Mouse (Mus musculus) intestine, embryonic 16.5 days (tissue): ENCODE measurements around the gene Ttll13. TPM values are rescaled to one million over a fixed set of nuclear protein-coding genes. Genes with fewer than 3 reads are reported as not detected.

ENCODE experiments used
- ATAC-seq: fragments of 200-750 bp; cut with Nextera tagmentation; 2 replicates; pipeline ENCODE4 v1.8.0; 2017; ENCODE audit warnings: moderate TSS enrichment, moderate library complexity
- H3K27ac ChIP-seq: fragments of 300-500 bp; sonication (generic); 2 replicates; pipeline ENCODE4 v1.5.1; 2014; ENCODE audit warnings: mild to moderate bottlenecking, low read length
- H3K27me3 ChIP-seq: fragments of 300-500 bp; sonication (generic); replicated peaks from 2 replicates; pipeline ENCODE4 v1.6.1; 2014; ENCODE audit warnings: low read length, control low read depth, mixed read lengths; ENCODE audit not compliant: control insufficient read depth, insufficient read depth
- H3K36me3 ChIP-seq: fragments of 300-500 bp; sonication (generic); 2 replicates; pipeline ENCODE4 v1.6.1; 2014; ENCODE audit warnings: low read length, control low read depth; ENCODE audit not compliant: control insufficient read depth, insufficient read depth
- H3K4me1 ChIP-seq: fragments of 300-500 bp; sonication (generic); 2 replicates; pipeline ENCODE4 v1.6.1; 2014; ENCODE audit warnings: low read length, control low read depth, mixed read lengths; ENCODE audit not compliant: control insufficient read depth, insufficient read depth
- H3K4me2 ChIP-seq: fragments of 300-500 bp; sonication (generic); 2 replicates; pipeline ENCODE4 v1.6.1; 2014; ENCODE audit warnings: low read depth, low read length, control low read depth
- H3K4me3 ChIP-seq: fragments of 300-500 bp; sonication (generic); 2 replicates; pipeline ENCODE4 v1.5.1; 2014; ENCODE audit warnings: mild to moderate bottlenecking, low read length
- H3K9ac ChIP-seq: fragments of 300-500 bp; sonication (generic); 2 replicates; pipeline ENCODE4 v1.6.1; 2014; ENCODE audit warnings: low read depth, low read length
- H3K9me3 ChIP-seq: fragments of 300-500 bp; sonication (generic); 2 replicates; pipeline ENCODE4 v1.6.1; 2016; ENCODE audit warnings: low read length, control low read depth; ENCODE audit not compliant: control insufficient read depth
- WGBS: fragments of 180-500 bp; shearing (Covaris S2); extraction: QIAGEN DNeasy Blood & Tissue Kit; methylation state at CpG from one replicate; pipeline ENCODE4 v1.1.7; 2014; 5-methylcytosine and 5-hydroxymethylcytosine counted together
- polyA plus RNA-seq: library from polyadenylated mRNA; unstranded; fragments of >200 nt; fragmentation: Nextera tagmentation; extraction: Ambion mirVana; gene quantifications from 2 replicates; pipeline ENCODE4 v1.2.1, GENCODE M21; 2015

Gene Ttll13
- polyA plus RNA-seq, 1 experiment from 2014 or later, result 0.56 TPM

GRCm38 (mm10) chr7:80307766-80308165 lies 61.6 kb downstream of the Ttll13 start:
- Histone ChIP-seq H3K27ac (no peak overlapping the region), H3K9me3 (no peaks in the 10 kb centered on the region), H3K27me3 (no peaks in the 10 kb centered on the region), H3K4me3 (no peak overlapping the region), H3K36me3 (peaks cover 13% of the 10 kb centered on the region), H3K4me2 (no peak overlapping the region), H3K4me1 (no peaks in the 10 kb centered on the region), H3K9ac (no peak overlapping the region)
- ATAC-seq, result no peak
- 78% methylated on average over 3 of the region's 3 CpGs for WGBS

Other genes starting within 250 kb of the Ttll13 start
- gene Zfp710, start 221.6 kb upstream of the Ttll13 start, polyA plus RNA-seq, result 12.2 and 12.4 TPM in 2 replicates
- gene Idh2, start 131.0 kb upstream of the Ttll13 start, polyA plus RNA-seq, result 540 and 585 TPM in 2 replicates
- 14.9 and 16.3 TPM in 2 replicates for gene Sema4b, start 59.5 kb upstream of the Ttll13 start, polyA plus RNA-seq
- gene Cib1, start 13.6 kb upstream of the Ttll13 start, polyA plus RNA-seq, result 285 and 306 TPM in 2 replicates
- 7.6 and 8.1 TPM in 2 replicates for gene Gdpgp1, start 13.5 kb upstream of the Ttll13 start, polyA plus RNA-seq
- gene Ngrn, start 14.8 kb downstream of the Ttll13 start, polyA plus RNA-seq, result 52.0 and 57.8 TPM in 2 replicates
- gene Vps33b, start 23.3 kb downstream of the Ttll13 start, polyA plus RNA-seq, result 15.9 and 16.1 TPM in 2 replicates
- gene Prc1, start 48.1 kb downstream of the Ttll13 start, polyA plus RNA-seq, result 101 and 102 TPM in 2 replicates
- 7.9 and 8.3 TPM in 2 replicates for gene Rccd1, start 78.1 kb downstream of the Ttll13 start, polyA plus RNA-seq
- gene Unc45a, start 94.6 kb downstream of the Ttll13 start, polyA plus RNA-seq, result 35.0 and 38.5 TPM in 2 replicates
- gene Hddc3, start 96.7 kb downstream of the Ttll13 start, polyA plus RNA-seq, result 15.1 and 18.7 TPM in 2 replicates
- 8.0 and 10.0 TPM in 2 replicates for gene Man2a2, start 125.0 kb downstream of the Ttll13 start, polyA plus RNA-seq
- gene Fes, start 141.6 kb downstream of the Ttll13 start, polyA plus RNA-seq, result 10.9 and 11.6 TPM in 2 replicates
- gene Furin, start 159.1 kb downstream of the Ttll13 start, polyA plus RNA-seq, result 7.8 and 9.7 TPM in 2 replicates